Mouse (Mus musculus): Measurements from ENCODE around the gene Adgrg1.
A peak's percentile ranks its signal among the peaks of the same experiment; 100 is the strongest.
"Not testable (repeated sequence)": the region's sequence is repeated elsewhere in the genome, so short reads cannot be mapped to it uniquely, and the experiment has no call there.

Adgrg1 gene

GRCm38 (mm10) chr8:94996899-94997856 lies 22.6 kb downstream of the Adgrg1 start:
- peak; percentile 84 for DNase-seq

DNA sequence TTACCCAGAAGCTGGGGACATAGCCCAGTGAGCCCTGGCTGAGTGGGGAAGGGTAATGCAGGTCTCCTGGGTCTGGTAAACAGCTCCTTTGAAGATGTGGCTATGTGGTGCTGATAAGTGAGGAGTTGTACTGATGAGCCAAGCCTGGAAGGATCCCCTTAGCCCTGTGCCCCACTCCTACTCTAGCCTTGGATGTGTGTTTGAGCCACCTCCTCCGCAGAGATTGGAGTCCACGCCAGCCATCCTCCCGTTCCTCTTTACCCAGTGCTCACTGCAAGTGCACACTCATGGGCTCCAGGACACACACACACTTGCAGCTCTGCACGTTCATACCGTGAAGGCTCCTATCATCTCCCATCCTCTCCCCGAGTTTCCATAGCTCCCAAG lies 23.3 kb downstream of the Adgrg1 start:
- no peak for DNase-seq

- no peak for DNase-seq
These were observed 23.9 kb downstream of the Adgrg1 start for GRCm38 (mm10) chr8:94998431-94998830.

DNA sequence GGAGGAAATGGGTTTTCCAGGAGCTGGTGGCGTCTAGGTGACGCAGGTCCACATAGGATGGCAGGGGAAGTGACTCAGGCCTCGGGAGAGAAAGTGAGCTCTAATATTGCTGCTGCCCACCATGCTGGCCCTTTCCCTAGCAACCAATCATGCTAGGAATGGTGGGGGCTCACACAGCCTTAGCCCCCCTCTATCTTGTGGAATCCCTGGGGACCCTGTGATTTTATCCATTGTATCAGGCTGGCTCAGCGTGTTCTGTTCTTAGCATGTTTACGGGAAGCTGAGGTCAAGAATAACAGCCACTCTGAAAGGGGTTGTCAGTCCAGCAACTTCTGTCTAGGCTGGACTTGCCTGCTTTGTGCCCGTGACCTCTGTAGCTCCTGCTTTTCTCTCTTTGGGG lies 24.5 kb downstream of the Adgrg1 start:
- peak; percentile 68 for DNase-seq

DNA sequence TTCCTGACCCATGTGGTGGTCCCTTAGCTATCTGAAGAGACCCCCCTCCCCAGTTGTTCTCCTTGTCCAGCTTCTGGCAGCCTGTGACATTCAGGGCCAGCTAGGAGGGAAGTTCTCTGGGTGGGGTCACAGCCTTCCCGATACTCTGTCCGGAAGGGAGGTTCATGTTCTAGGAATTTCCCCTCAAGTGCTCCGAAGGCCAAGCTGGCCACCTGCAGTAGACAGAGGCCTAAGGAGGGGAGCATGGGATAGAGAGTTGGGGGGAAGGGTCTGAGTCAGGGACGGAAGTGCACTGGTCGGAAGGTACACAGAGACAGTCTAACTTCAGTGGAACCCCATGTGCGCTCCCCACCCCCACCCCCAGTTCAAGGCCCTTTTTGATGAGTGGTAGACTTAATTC lies 25.4 kb downstream of the Adgrg1 start:
- peak; percentile 71 for DNase-seq

GRCm38 (mm10) chr8:95000684-95001083 lies 26.1 kb downstream of the Adgrg1 start:
- peak; percentile 83 for DNase-seq

DNA sequence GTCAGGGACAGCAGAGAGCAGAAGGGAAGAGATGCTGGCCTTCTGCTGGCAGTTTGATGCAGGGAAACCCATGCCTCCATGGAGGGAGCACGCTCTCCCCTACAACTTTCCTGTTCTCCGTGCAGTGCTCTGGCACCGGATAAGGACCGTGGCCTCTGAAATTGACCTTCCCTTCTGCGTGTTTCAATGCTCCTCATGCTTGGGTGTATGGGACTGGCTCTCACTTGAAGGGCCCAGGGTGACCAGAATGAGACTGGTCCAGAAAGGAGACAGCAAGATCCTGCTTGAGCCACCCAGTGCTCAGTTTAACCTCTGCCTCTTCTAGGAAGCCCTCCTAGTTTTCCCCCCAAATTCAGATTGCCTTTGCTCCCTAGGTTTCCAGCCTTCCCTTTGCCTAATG lies 26.6 kb downstream of the Adgrg1 start:
- no peak for DNase-seq

DNA sequence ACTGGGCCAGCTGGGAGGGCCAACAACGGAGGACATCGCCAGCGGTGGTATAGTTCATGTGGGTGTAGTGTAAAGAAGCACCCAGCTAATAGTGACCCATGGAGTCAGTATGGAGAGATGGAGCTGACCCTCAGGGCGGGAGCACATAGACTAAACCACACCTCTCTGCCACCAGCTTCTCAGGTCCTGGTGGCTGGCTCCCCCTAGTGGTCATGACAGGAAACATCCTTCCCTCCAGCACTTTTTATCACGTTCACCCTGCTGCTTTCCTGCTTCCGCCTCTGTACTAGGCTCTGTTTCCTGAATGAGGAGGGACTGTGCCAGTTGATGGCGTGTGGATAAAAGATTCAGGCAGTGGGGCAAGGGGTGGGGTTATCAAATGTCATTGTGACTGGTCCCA lies 27.1 kb downstream of the Adgrg1 start:
- peak; percentile 88 for DNase-seq

GRCm38 (mm10) chr8:95002089-95002655 lies 27.6 kb downstream of the Adgrg1 start:
- no peak for DNase-seq

DNA sequence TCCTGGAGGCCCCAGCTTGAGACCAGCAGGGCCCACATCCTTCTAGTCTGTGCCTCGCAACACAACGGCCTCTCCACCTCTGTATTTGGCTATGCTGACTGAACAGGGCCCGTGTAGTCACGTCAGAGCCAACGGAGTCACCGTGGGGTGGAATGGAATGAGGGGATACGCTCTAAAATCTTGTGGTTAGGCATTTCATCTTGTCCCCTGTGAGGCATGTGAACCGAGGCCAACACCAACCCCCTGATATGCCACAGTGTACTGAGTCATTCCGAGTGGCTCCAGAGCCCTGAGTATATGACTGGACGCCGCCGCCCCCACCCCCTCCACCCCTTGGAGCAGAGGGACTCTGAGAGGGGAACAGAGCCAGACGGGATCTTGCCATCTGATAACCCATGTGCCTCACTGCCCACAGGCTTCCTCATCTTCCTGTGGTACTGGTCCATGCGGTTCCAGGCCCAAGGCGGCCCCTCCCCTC lies 37.9 kb downstream of the Adgrg1 start:
- no peak for DNase-seq

DNA sequence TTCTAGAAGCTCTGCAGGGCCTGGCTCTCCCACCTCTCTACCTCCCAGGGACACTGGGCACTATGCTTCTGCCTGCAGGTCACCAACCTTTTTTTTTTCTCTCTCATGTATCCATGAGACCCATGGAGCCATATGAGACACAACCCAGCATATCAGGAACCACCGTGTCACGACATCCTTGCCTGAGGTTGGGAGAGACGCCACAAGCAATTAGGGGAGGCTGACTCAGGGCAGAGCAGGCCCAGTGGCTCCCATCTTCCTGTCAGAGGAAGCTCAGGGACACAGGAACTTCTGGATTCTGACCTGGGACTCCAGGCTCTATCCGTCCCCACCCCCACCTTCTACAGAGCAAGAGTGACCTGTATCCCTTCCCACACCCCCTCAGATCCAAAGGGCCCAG lies 41.3 kb downstream of the Adgrg1 start:
- DNase-seq: no peak

GRCm38 (mm10) chr8:95016684-95017083 lies 42.1 kb downstream of the Adgrg1 start:
- no peak for DNase-seq

DNA sequence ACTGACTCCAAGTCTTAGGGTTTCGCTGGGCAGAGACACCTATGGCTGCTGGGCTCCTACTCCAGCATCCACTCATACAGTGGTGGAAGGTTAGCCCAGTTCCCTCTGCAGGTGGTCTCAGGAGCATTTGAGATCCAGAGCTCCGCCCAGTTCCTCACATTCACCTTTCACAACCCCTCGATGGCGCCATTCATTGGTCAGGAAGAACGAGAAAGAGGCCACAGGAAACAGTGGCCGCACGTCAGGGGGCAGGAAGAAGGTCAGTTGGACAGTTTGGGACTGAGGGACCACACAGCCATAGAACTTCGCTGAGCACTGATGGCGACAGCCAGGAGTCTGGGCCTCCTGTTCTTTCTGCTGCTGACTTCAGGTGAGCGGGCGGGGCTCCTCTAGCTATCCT lies 42.9 kb downstream of the Adgrg1 start, which contains the start of gene Adgrg3:
TSS of gene Adgrg3 (plus strand) at position 242 of the 400 bp plus-strand sequence.
- no peak for DNase-seq

DNA sequence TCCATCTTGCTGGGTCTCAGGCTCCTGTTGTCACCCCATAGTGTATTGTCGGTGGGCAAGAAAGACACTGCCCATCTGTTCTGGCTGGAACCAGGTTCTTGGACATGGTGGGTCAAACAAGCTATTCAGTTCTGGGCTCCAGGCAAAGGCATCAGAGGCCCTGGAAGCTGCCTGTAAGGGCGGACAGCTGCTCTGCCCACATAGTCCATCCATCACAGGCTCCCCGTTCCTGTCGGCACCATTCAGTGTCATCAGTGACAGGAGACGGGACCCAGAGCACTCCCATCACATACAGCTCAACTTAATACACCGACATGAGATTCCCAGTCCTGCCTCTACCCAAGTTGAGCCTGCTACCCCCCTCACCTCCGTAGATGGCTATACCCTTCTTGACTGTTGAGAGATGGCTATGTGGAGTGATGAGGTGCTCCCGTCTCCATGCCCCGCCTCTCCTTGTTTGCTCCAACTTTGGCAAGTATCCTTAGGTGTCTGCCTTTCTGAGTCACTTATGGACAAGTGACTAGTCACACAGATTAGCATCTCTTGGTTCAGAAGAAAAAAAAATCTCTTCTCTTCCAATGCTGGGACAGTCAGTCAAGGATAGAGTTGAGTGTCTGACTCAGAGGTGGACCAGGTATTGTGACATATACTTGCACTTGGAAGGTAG lies 43.6 kb downstream of the Adgrg1 start:
- no peak for DNase-seq

GRCm38 (mm10) chr8:95020293-95020777 lies 45.8 kb downstream of the Adgrg1 start:
- DNase-seq: peak; percentile 47

DNA sequence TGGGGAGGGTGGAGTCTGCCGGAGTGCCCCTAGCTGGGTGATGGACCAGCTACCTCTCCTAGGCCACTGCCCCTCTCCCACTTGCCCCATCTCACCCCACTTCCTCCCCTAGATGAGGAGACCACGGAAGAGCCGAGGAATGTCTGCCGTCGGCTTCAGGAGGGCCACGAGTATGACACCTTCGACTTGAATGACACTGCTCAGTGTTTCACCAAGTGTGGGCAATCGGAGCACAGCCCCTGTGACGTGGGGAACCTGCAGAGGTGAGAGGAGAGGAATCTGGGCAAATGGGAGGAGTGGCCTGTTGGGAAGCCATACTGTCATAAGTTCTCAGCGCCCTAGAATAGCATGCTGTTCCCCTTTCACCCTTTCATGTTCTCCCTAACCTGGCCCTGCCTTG lies 46.3 kb downstream of the Adgrg1 start:
- no peak for DNase-seq

DNA sequence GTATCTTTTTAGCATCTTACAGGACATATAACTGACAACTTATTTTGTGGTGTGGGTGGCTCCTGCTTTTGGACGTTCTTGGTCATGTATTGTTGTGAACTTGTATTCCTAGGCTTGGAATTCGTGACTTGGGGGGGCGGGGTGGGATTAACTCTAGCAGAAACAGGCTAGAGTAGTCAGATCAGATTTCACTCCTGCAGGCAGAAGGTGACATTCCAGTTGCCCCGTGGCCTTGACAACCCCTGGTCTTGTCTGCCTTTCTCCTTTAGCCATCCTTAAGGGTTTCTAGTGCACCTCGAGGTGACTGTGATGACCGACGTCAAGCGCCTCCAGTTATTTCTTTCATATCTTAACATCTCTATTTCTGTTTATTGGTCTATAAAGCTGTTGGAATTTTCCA lies 48.6 kb downstream of the Adgrg1 start:
- no peak for DNase-seq

DNA sequence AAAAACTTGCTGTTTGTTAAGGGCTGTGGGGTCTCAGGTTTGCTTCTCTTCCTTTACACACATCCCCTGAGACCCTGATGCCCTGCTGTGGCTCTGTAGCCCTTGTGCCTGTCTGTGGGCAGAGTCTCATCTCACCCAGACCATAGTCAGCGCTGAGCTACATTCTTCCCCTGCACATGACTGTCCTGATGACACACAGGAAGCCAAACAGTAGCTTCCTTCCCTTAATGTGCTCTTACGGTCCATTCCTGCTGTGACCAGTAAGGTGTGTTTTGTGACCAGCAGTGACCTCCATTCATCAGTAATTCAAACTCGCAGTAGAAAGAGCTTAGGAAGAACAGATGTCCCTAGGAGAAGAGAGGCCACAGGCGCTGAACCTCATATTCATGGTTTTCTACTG lies 49.8 kb downstream of the Adgrg1 start:
- no peak for DNase-seq

DNA sequence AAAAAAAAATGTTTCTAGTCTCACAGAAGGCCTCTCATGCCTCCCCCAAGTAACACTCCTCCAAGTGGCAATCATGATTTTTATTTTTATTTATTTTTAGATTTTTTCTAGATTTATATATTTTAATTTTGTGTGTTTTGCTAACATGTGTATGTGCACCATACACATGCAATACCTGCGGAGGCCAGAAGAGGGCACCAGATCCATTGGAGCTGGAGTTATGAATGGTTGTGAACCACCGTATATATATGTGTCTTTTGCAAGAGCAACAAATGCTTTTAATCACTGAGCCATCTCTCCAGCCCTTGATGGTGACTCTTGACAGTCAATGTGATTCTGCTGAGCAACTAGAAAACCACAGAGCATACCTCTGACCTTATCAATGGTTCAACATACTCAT lies 50.9 kb downstream of the Adgrg1 start:
- no peak for DNase-seq

GRCm38 (mm10) chr8:95028391-95028790 lies 53.8 kb downstream of the Adgrg1 start:
- DNase-seq: not testable (repeated sequence)

DNA sequence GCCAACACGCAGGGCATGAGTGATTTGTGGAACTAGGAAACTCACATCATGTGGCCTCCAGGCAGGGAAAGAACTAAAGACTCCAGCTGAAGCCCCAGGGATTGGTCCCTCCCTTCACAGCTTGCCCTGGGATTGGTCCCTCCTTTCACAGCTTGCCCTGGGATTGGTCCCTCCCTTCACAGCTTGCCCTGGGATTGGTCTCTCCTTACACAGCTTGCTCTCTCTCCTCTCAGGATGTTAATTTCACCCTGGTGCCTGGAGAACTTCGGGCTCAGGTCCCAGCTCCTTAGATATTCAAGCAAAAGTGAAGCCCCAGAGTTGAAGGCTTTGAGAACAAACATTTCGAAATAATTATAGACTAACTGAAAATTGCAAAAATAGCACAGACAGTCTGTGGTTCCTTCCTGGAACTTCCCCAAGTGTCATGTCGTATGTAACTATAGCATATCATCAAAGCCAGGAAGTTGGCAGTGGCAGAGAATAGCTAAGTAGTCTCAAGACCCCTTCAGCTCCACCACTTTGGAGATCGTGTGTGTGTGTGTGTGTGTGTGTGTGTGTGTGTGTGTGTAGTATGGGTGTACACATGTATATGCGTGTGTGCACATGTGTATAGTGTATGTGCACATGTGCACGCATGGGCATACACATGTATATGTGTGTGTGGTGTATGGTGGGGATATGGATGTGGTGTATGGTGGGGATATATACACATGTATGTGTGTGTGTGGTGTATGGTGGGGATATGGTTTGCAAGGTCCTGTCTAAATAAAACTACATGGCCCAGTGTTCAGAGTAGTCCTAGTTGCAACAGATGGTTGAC lies 62.8 kb downstream of the Adgrg1 start:
- peak; percentile 51 for DNase-seq

Data from kidney, postnatal 14 days (tissue).